Mouse (Mus musculus): Measurements from ENCODE around the gene Ttll13. TPM values are rescaled to one million over a fixed set of nuclear protein-coding genes. Genes with fewer than 3 reads are reported as not detected.

The Ttll13 gene
- total RNA-seq, 4 experiments from 2014 or later, result 0.19 to 0.72 (median 0.24) TPM

Other genes with a start within 250 kb of the Ttll13 start
- 10 to 100 TPM; 28.5 to 39.5 (median 31.3) TPM for gene Zfp710, start 221.6 kb upstream of the Ttll13 start, total RNA-seq (2022)
- gene Idh2, start 131.0 kb upstream of the Ttll13 start, total RNA-seq (2022), result 1,000 to 10,000 TPM; 2,287 to 2,565 (median 2,388) TPM
- gene Sema4b, start 59.5 kb upstream of the Ttll13 start, total RNA-seq (2022), result 10 to 100 TPM; 10.9 to 14.0 (median 11.7) TPM
- 10 to 100 TPM; 12.7 to 19.1 (median 16.5) TPM for gene Cib1, start 13.6 kb upstream of the Ttll13 start, total RNA-seq (2022)
- 1 to 10 TPM; 1.7 to 2.1 (median 2.0) TPM for gene Gdpgp1, start 13.5 kb upstream of the Ttll13 start, total RNA-seq (2022)
- 10 to 100 TPM; 26.2 to 28.6 (median 27.2) TPM for gene Ngrn, start 14.8 kb downstream of the Ttll13 start, total RNA-seq (2022)
- gene Vps33b, start 23.3 kb downstream of the Ttll13 start, total RNA-seq (2022), result 1 to 10 TPM; 5.6 to 9.0 (median 7.2) TPM
- 1 to 10 TPM in 3 of 4 experiments, under 1 TPM in 1; 0.72 to 3.1 (median 1.5) TPM for gene Prc1, start 48.1 kb downstream of the Ttll13 start, total RNA-seq (2022)
- gene Rccd1, start 78.1 kb downstream of the Ttll13 start, total RNA-seq (2022), result 1 to 10 TPM; 4.6 to 6.4 (median 5.3) TPM
- gene Unc45a, start 94.6 kb downstream of the Ttll13 start, total RNA-seq (2022), result 10 to 100 TPM; 12.2 to 16.0 (median 15.2) TPM
- 10 to 100 TPM; 33.3 to 40.0 (median 35.9) TPM for gene Hddc3, start 96.7 kb downstream of the Ttll13 start, total RNA-seq (2022)
- 10 to 100 TPM; 61.2 to 66.5 (median 62.8) TPM for gene Man2a2, start 125.0 kb downstream of the Ttll13 start, total RNA-seq (2022)
- gene Fes, start 141.6 kb downstream of the Ttll13 start, total RNA-seq (2022), result 10 to 100 TPM in 2 of 4 experiments, 1 to 10 TPM in 2; 6.4 to 13.5 (median 9.1) TPM
- 100 to 1,000 TPM in 2 of 4 experiments, 10 to 100 TPM in 2; 91.9 to 122 (median 99.2) TPM for gene Furin, start 159.1 kb downstream of the Ttll13 start, total RNA-seq (2022)